Mouse (Mus musculus) forebrain, embryonic 12.5 days (tissue): Measurements from ENCODE around the gene Gm20388. TPM values are rescaled to one million over a fixed set of nuclear protein-coding genes. Genes with fewer than 3 reads are reported as not detected.

ENCODE experiments used
- ATAC-seq: fragments of 200-750 bp; cut with Nextera tagmentation; 2 replicates; pipeline ENCODE4 v1.8.0; 2017; ENCODE audit warnings: moderate TSS enrichment; ENCODE audit not compliant: low FRiP score
- H3K27ac ChIP-seq: fragments of 300-500 bp; sonication (generic); 2 replicates; pipeline ENCODE4 v1.5.1; 2016; ENCODE audit warnings: mild to moderate bottlenecking
- H3K27me3 ChIP-seq: fragments of 300-500 bp; sonication (generic); 2 replicates; pipeline ENCODE4 v1.6.1; 2016; ENCODE audit warnings: mild to moderate bottlenecking
- H3K36me3 ChIP-seq: fragments of 300-500 bp; sonication (generic); replicated peaks from 2 replicates; pipeline ENCODE4 v1.6.1; 2016; ENCODE audit warnings: mild to moderate bottlenecking
- H3K4me1 ChIP-seq: fragments of 300-500 bp; sonication (generic); 2 replicates; pipeline ENCODE4 v1.6.1; 2016
- H3K4me2 ChIP-seq: fragments of 300-500 bp; sonication (generic); 2 replicates; pipeline ENCODE4 v1.6.1; 2016; ENCODE audit warnings: mild to moderate bottlenecking, moderate library complexity
- H3K4me3 ChIP-seq: fragments of 300-500 bp; sonication (generic); replicated peaks from 2 replicates; pipeline ENCODE4 v1.5.1; 2016; ENCODE audit warnings: mild to moderate bottlenecking
- H3K9ac ChIP-seq: fragments of 300-500 bp; sonication (generic); 2 replicates; pipeline ENCODE4 v1.6.1; 2016; ENCODE audit warnings: mild to moderate bottlenecking
- H3K9me3 ChIP-seq: fragments of 300-500 bp; sonication (generic); 2 replicates; pipeline ENCODE4 v1.6.1; 2016
- WGBS: fragments of 180-500 bp; shearing (Covaris S2); methylation state at CpG from one replicate; pipeline ENCODE4 v1.1.7; 2016; 5-methylcytosine and 5-hydroxymethylcytosine counted together
- polyA plus RNA-seq: library from polyadenylated mRNA; unstranded; fragments of >200 nt; fragmentation: Nextera tagmentation; extraction: Ambion mirVana; gene quantifications from 2 replicates; pipeline ENCODE4 v1.2.1, GENCODE M21; 2016

Gm20388 gene
- polyA plus RNA-seq, 1 experiment from 2014 or later: not detected

DNA sequence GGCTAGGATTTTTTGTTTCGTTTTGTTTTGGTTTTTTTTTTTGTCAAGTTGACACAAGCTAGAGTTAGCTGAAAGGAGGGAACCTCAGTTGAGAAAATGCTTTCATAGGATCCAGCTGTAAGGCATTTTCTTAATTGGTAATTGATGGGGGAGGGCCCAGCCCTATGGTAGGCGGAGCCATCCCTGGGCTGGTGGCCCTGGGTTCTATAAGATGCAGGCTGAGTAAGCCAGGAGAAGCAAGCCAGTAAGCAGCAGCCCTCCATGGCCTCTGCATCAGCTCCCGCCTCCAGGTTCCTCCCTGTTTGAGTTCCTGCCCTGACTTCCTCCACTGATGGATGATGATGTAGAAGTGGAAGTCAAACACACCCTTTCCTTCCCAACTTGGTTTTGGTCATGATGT lies 3869.8 kb downstream of the Gm20388 start:
- Histone ChIP-seq H3K9ac (no peak overlapping the region), H3K27ac (no peak overlapping the region), H3K4me3 (no peak overlapping the region), H3K27me3 (0 out of 2 replicates have a peak, but pooled peaks cover 3% of the 10 kb centered on the region), H3K4me1 (peaks cover 16% of the 10 kb centered on the region), H3K4me2 (no peak overlapping the region), H3K9me3 (no peaks in the 10 kb centered on the region), H3K36me3 (no peaks in the 10 kb centered on the region)
- ATAC-seq: no peak
- 62% methylated on average over 3 of the region's 3 CpGs for WGBS

DNA sequence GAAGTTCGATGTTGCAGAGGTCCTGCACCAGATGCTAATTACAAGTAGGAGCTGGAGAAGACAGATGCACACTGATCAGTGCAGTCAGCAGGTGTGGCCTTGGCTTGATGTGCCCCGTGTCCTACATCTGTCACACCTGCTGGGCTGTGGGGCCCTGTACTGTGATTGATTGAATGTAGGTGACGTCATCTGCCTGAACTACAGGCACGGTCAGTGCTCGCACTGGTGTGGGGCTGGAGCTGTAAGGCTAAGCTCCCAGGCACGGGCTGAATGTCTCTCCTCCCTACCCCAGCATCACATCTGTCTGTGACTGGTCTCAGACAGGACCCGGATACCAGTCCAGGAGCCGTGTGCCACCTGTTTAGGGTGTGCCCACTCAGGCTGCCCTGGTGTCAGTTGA lies 3870.6 kb downstream of the Gm20388 start:
- peaks cover 8% of the 10 kb centered on the region; the same call in 1 of the 2 replicates for H3K27me3 ChIP-seq

DNA sequence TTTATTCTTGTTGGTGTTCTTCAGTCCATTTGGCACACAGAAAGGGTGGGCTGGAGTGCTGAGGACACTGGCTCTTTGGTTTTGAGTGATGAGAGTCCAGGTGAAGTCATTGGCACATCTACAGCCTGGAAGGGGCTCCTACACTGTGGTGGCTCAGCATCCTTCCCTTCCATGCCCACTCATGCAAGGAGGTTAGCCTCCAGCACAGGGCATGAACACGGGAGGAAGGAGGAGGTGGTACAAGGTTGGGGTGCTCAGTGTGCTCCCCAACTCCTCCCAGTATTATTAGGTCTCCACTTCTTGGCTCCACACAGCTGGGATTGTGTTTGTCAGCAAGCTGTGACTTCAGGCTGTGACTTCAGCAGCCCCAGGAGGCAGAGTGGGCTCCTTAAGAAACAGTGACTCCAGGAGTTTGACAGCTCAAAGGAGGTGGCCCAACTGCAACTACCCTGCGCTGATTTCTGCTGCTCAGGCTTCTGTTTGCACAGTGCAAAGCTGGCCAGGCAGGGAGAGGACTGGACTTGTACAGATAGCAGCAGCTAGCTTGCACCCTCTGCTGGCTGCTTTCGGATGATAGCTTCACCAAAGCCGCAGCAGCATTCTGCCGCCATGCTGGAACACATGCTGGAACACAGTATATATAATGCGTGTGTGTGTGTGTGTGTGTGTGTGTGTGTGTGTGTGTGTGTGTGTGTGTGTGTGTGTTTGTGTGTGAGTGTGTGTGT lies 3873.0 kb downstream of the Gm20388 start:
- H3K4me1 ChIP-seq: 0 out of 2 replicates have a peak, but pooled peaks cover 6% of the 10 kb centered on the region

More for the DNA sequence above, 3870.6 kb downstream of the Gm20388 start:
- no peak overlapping the region for H3K9ac ChIP-seq
- no peak for ATAC-seq
- WGBS: 68% methylated on average over 8 of the region's 8 CpGs
- no peak overlapping the region for H3K4me3 ChIP-seq
- H3K9me3 ChIP-seq: no peaks in the 10 kb centered on the region
- H3K4me1 ChIP-seq: peaks cover 16% of the 10 kb centered on the region
- H3K4me2 ChIP-seq: no peak overlapping the region
- no peak overlapping the region for H3K27ac ChIP-seq
- H3K36me3 ChIP-seq: no peaks in the 10 kb centered on the region

DNA sequence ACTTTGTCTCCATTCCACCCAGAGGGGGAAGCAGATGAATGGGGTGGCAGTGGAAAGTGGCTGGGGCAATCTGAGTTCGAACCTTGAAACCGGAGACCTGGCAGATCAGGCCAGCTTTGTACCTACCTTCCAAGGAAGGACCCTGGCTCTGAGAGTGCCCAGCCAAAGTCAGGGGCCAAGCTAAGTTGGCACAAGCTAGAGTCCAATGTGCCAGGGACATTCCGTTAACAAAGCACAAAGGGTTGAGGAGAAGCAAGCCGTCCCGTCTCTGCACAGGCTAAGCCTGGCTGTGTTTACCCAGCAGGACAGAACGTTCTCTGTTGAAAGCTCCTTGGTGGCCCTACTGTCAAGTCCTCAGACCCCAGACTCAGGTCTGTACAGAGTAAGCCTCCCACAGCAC lies 3875.5 kb downstream of the Gm20388 start:
- Histone ChIP-seq H3K4me2 (no peak overlapping the region), H3K4me1 (peaks cover 7% of the 10 kb centered on the region; the same call in 1 of the 2 replicates), H3K27me3 (peaks cover 16% of the 10 kb centered on the region), H3K27ac (no peak overlapping the region), H3K4me3 (no peak overlapping the region), H3K9ac (no peak overlapping the region), H3K36me3 (no peaks in the 10 kb centered on the region), H3K9me3 (no peaks in the 10 kb centered on the region)
- 81% methylated on average over 6 of the region's 6 CpGs for WGBS
- no peak for ATAC-seq

More for the DNA sequence above, 3873.0 kb downstream of the Gm20388 start:
- Histone ChIP-seq H3K27me3 (peaks cover 13% of the 10 kb centered on the region), H3K27ac (no peak overlapping the region), H3K36me3 (no peaks in the 10 kb centered on the region), H3K9ac (no peak overlapping the region), H3K9me3 (no peaks in the 10 kb centered on the region), H3K4me3 (no peak overlapping the region), H3K4me2 (no peak overlapping the region)
- ATAC-seq: peak; percentile 83
- 12% methylated on average over 6 of the region's 6 CpGs for WGBS

DNA sequence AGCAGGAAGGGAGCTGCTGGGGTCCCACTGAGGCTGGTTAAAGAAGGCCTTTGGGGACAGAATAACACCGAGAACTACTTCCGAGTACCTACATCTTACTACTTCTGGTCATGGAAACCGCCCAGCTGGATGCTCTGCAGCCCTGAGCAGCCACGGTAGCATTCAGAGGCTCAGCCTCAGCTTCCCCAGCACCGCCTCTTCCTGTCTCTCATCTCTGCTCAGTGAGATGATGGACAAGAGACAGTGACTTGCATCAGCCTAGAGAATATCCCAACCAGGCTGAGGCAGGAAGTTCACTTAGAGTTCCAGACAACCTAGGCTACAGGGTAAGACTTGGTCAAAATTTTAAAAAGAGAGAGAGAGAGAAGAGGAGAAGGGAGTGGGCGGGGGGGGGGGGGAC lies 3876.0 kb downstream of the Gm20388 start:
- H3K27me3 ChIP-seq: peaks cover 16% of the 10 kb centered on the region
- no peak overlapping the region for H3K9ac ChIP-seq
- H3K4me3 ChIP-seq: no peak overlapping the region
- WGBS: 80% methylated on average over 6 of the region's 6 CpGs
- H3K36me3 ChIP-seq: no peaks in the 10 kb centered on the region
- H3K9me3 ChIP-seq: no peaks in the 10 kb centered on the region
- H3K4me1 ChIP-seq: peaks cover 10% of the 10 kb centered on the region
- no peak overlapping the region for H3K27ac ChIP-seq
- no peak for ATAC-seq
- H3K4me2 ChIP-seq: no peak overlapping the region

DNA sequence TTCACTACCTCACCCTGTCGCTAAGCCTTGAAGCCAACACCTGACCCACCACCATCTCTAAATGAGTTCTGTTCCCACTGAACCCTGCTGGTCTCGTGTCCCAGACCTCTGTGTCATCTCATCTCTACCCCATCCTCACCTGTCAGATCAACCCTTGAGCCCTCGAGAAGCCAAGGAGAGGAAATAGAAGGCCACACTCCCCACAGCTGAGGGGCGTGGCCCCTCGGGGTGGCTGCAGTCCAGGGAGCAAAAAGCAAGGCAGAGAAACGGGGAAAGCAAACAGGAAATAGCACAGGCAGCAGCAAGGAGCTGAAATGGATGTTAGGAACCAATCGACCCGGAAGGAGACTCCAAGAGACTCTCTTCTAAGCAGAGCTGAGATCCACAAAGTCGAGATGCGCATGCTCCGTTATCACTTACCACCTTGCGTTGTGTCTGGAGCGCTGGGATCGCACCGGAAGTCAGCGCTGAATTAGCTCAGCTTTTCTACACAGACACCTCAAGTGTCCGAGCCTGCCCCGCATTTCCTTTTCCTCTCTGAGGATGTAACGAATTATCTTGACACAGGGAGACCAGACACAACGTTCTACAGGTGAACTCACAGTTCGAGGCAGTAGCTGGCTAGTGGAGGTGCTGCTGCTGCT lies 3876.7 kb downstream of the Gm20388 start:
- no peaks in the 10 kb centered on the region for H3K36me3 ChIP-seq
- H3K4me1 ChIP-seq: peaks cover 17% of the 10 kb centered on the region
- 72% methylated on average over 21 of the region's 21 CpGs for WGBS
- no peak overlapping the region for H3K4me2 ChIP-seq
- H3K9ac ChIP-seq: no peak overlapping the region
- H3K9me3 ChIP-seq: no peaks in the 10 kb centered on the region
- no peak for ATAC-seq
- H3K4me3 ChIP-seq: no peak overlapping the region
- peaks cover 16% of the 10 kb centered on the region for H3K27me3 ChIP-seq
- H3K27ac ChIP-seq: no peak overlapping the region

DNA sequence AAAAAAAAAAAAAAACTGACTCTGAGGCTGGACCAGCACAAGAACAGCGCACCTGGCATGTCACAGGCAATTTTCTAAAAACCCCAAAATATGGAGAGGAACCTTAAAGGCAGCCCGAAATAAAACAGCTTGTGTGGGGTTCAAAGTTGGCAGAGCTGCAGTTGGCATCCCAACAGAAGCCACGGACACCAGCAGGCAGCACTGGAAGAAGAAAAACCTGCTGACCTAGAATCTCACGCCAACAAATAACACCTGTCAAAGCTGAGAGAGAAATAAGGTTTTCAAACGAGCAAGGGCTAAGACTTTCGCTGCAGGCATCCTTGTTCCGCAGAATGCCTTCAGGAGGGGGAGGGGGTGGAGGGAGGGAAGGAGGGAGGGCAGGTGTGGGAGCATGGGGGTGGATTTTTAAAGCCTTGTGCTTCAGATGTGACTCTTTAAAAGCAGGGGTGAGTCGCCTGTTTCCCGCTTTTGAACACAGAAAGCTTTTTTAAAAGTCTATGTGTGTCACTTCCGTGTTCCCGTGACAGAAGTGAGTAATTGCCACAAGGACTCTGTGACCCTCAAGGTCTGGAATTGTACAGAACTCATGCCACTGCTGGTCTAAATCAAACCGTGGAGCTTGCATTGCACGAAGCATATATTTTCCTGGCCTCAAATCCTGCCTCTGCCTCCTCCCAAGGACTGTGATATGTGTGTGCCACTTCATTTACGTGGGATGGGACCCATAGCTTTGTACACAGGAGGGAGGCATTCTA lies 3878.0 kb downstream of the Gm20388 start:
- Histone ChIP-seq H3K9me3 (no peaks in the 10 kb centered on the region), H3K27me3 (peaks cover 16% of the 10 kb centered on the region), H3K27ac (no peak overlapping the region), H3K36me3 (no peaks in the 10 kb centered on the region), H3K4me2 (no peak overlapping the region), H3K4me1 (peaks cover 17% of the 10 kb centered on the region), H3K9ac (no peak overlapping the region), H3K4me3 (no peak overlapping the region)
- 59% methylated on average over 14 of the region's 14 CpGs for WGBS
- ATAC-seq: no peak

DNA sequence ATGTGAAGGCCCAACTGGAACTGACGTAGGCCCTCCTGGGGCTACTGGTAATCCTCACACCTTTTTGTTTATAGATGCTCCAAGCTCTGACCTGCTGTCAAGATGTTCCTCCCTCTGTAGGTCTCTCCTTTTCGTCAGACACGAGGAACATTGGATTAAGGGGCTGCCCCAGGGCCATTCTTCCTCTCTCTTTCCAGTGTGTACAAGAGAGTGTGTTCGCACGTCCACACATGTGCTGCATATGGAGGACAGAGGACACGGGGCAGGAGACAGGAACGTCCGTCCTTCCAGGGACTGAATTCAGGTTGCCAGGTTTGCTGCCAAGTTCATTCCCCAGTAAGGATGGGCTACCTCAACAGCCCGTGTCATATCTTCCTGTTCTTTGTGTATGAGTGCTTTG lies 3878.8 kb downstream of the Gm20388 start:
- Histone ChIP-seq H3K4me1 (peaks cover 16% of the 10 kb centered on the region), H3K9ac (no peak overlapping the region), H3K36me3 (no peaks in the 10 kb centered on the region), H3K4me2 (no peak overlapping the region), H3K4me3 (no peak overlapping the region), H3K27me3 (peaks cover 16% of the 10 kb centered on the region), H3K9me3 (no peaks in the 10 kb centered on the region), H3K27ac (no peak overlapping the region)
- no peak for ATAC-seq
- 82% methylated on average over 9 of the region's 9 CpGs for WGBS

DNA sequence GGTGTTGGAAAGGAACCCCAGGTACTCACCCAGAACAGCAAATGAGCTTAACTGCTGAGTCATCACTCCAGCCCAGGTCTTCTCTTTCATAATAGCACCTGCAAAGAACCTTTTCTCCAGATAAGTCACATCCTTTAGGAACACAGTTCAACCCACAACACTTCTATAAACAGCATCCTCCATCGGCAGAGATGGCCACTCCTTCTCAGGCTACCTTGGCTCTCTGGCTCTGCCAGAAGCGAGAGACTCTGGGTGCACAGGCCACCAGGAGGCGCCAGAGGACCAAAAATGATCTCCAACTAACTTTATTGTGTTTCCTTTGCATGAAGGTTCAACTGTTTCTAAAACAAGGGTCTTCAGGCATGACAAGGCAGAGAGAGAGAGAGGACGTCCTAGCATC lies 3879.3 kb downstream of the Gm20388 start:
- no peak for ATAC-seq
- peaks cover 16% of the 10 kb centered on the region for H3K4me1 ChIP-seq
- H3K9me3 ChIP-seq: no peaks in the 10 kb centered on the region
- H3K36me3 ChIP-seq: no peaks in the 10 kb centered on the region
- WGBS: under 1% methylated on average over 4 of the region's 4 CpGs
- no peak overlapping the region for H3K4me3 ChIP-seq
- peaks cover 16% of the 10 kb centered on the region for H3K27me3 ChIP-seq
- H3K27ac ChIP-seq: peak overlapping the region; percentile 92; the same call in 1 of the 2 replicates
- no peak overlapping the region for H3K9ac ChIP-seq
- no peak overlapping the region for H3K4me2 ChIP-seq

DNA sequence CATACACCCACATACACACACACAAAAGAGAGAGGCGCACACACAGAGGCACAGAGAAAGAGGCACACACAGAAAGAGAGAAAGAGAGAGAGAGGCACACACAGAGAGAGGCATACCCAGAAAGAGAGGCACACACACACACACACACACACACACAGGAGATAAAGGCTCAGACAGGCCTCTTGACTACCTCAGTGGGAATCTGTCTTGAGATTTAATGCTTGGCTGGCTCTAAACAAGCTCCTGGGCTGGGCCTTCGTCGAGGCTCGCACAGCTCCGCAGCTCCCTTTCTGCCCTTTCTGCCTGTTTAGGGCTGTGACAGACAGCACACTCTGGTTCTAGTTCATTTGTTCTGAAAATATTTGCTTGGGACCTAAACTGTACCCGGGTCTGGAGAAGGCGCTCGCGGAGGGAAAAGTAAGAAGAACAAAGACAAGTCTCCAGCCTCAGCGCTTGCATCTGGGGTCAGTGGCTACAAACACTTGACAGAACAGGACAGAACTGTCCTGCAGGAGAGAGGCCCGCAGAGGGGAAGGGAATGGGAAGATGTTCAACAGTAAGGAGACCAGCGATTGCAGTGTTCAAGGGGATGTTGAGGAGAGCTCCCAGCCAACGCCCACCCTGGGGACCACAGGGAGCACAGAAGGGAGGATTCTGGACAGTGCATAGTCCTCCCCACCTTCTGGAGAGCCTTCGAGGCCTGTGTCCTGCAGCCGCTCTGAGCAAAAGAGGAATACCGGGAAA lies 3880.6 kb downstream of the Gm20388 start:
- peak; percentile 87 for ATAC-seq
- H3K4me1 ChIP-seq: peaks cover 16% of the 10 kb centered on the region
- no peak overlapping the region for H3K4me3 ChIP-seq
- H3K27me3 ChIP-seq: peaks cover 8% of the 10 kb centered on the region
- peak overlapping the region; percentile 43; the same call in 1 of the 2 replicates for H3K9ac ChIP-seq
- H3K4me2 ChIP-seq: peak overlapping the region; percentile 17; the same call in 1 of the 2 replicates
- no peaks in the 10 kb centered on the region for H3K9me3 ChIP-seq
- peak overlapping the region; percentile 92 for H3K27ac ChIP-seq
- 16% methylated on average over 16 of the region's 16 CpGs for WGBS
- no peaks in the 10 kb centered on the region for H3K36me3 ChIP-seq

DNA sequence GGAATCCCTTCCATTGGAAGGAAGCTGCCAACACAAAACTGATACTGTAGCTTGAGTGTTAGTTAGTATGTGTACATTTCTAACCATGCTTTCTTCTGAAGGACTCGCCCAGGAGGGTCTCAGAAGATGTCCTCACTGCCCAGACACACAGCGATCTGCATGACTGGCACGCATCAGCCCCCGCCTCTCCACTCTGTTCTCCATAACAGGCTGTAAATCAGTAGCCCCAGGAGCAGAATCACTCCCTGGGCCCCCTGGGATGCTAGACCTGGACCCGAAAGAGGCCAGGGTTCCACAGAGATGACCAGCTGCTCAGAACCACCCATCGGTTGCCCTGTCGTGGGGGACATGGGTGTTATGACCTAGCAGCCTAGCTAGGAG lies 3881.2 kb downstream of the Gm20388 start:
- no peaks in the 10 kb centered on the region for H3K36me3 ChIP-seq
- peak overlapping the region; percentile 43; the same call in 1 of the 2 replicates for H3K9ac ChIP-seq
- H3K9me3 ChIP-seq: no peaks in the 10 kb centered on the region
- WGBS: 65% methylated on average over 7 of the region's 7 CpGs
- no peak overlapping the region for H3K4me3 ChIP-seq
- peak overlapping the region; percentile 92 for H3K27ac ChIP-seq
- H3K27me3 ChIP-seq: peaks cover 3% of the 10 kb centered on the region
- ATAC-seq: no peak
- H3K4me2 ChIP-seq: peak overlapping the region; percentile 17; the same call in 1 of the 2 replicates
- H3K4me1 ChIP-seq: peaks cover 16% of the 10 kb centered on the region

DNA sequence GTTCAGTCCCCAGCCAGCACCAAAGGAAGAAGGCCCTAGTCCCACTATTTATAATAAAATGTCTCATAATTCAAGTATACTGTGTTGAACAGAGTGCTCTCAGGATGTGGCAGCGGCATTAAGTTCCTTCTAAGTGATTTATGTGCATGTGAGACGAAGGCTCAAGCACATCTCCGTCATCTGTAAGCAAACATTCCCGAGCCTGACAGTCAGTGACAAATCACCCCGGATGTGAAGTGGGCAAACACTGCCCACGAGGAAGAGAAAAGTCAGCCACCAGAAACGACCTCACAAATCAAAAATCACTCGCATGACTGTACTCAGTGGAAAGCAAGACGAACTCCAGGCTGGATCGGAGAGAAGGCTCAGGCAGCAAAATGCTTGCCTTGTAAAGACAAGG lies 3883.3 kb downstream of the Gm20388 start:
- peaks cover 16% of the 10 kb centered on the region for H3K4me1 ChIP-seq
- no peak overlapping the region for H3K4me2 ChIP-seq
- H3K27me3 ChIP-seq: peaks cover 3% of the 10 kb centered on the region; the same call in 1 of the 2 replicates
- H3K4me3 ChIP-seq: no peak overlapping the region
- H3K36me3 ChIP-seq: no peaks in the 10 kb centered on the region
- no peaks in the 10 kb centered on the region for H3K9me3 ChIP-seq
- no peak for ATAC-seq
- no peak overlapping the region for H3K27ac ChIP-seq
- 74% methylated on average over 10 of the region's 10 CpGs for WGBS
- no peak overlapping the region for H3K9ac ChIP-seq
